Mouse (Mus musculus) spleen, embryonic (tissue): ENCODE data around the gene Mov10l1.

ENCODE experiments used
- CTCF ChIA-PET: fragments of 350-600 bp; sonication (Branson Sonifier 250); formaldehyde crosslinking; loops from one replicate; lab custom pipeline; 2022; lab: Charles Lee

Mov10l1 gene

DNA sequence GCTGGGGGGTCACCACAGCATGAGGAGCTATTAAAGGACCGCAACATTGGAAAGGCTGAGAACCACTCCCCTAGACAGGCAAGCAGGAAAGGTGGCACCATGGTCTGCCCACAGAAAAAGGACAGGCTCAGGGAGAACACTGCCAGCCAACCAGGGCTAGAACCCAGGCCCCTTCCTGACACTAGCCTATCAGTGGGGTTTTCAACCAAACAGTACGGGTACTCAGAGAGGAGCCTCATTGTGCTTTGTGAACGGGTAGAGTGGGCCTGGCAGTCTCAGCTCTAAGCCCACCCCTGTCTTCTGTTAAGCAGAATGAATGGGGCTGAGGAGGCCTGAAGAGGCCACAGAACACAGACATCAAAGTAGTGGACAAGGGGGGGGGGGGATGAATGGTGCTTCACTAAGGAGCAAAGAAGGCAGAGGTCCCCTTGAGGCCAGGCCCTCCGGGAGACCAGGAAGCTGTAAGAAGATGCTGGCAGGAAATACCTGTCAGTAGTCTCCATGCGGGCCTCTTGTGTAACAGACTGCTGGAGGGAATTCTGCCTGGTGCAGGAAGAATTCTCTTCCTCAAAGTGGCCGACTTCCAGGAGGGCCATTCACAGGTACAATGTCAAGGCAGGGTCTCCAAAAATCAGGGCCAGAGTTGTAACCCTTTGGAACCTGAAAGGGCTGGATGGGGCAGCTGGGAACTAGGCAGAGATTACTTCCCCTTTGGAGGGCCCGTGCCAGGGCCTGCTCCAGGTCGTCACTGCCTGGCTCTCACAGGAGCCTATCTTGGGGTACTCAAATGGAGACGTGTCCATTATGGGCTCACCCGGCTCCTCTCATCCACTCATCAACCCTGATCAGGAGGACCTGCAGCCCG lies 92.1 kb downstream of the Mov10l1 start, which contains the start of gene Trabd:
Gene Trabd, plus strand, starts transcription at position 512 of the 865 bp plus-strand sequence.
- CTCF ChIA-PET: interaction anchor here (1.0 kb wide), 1 partner anchor 136 kb away, joined by 6 read pairs; the partner anchor contains the start of gene Ppp6r2

DNA sequence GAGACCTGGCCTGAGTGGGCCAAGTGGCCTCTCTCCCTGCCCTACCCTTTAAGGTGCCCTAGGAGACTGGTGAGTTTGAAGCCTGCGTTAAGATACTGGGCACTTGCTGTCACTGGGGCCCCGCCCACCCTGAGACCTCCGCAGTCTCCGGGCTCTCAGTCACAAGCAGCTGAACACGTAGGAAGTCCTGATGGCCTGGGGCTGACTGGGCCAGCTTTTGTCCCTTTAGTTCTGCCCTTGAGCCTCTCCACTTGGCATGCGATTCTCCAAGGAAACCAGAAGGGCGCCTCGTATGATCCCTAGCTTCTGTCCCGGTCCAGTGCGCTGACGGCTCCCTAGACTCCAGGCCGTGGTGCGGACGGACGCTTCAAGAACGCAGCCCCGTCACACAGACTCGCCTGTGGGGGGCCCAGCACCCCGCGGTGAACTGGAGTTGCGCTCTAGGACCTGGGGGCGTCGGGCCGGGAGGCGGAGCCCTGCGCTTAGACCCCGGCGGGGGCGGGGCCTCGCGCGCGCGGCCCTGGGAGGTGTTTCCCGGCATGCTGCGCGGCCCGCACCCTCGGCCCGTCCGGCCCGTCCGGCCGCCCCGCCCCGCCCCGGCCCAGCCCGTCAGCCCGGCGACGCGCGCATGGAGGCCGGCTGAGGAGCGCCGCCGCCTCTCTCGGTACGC lies 92.9 kb downstream of the Mov10l1 start:
- CTCF ChIA-PET: interaction anchor here (1.0 kb wide), 1 partner anchor 136 kb away, joined by 6 read pairs; the partner anchor contains the start of gene Ppp6r2

DNA sequence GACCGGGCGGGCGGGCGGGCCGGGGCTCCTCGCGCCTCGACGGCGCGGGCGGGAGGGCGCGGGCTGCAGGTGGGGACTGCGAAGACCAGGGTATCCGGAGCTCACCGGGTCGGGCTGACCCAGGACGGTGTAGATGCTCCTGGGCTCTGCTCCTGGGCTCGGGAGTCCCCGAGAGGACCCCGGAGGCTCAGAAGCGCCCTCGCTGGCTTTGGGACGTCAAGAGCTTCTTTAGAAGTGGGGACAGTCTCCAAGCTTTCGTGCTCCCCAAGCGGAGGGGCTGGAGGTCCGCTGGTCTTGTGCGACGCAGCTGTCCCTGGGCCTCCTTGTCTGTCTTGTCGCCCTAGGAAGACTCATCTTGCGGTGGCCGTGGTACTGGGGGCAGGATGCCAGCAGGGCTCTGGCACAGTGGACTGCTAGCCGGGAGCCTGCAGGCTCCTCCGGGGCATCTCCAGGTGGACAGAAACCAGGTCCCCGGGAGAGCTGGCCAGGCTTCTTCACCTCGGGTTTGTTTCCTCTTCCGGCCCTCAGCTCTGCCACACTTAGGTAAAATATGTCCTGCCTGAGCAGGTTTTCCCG lies 93.5 kb downstream of the Mov10l1 start:
- CTCF ChIA-PET: interaction anchor here (1.0 kb wide), 1 partner anchor 135 kb away, joined by 6 read pairs; the partner anchor contains the start of gene Ppp6r2

DNA sequence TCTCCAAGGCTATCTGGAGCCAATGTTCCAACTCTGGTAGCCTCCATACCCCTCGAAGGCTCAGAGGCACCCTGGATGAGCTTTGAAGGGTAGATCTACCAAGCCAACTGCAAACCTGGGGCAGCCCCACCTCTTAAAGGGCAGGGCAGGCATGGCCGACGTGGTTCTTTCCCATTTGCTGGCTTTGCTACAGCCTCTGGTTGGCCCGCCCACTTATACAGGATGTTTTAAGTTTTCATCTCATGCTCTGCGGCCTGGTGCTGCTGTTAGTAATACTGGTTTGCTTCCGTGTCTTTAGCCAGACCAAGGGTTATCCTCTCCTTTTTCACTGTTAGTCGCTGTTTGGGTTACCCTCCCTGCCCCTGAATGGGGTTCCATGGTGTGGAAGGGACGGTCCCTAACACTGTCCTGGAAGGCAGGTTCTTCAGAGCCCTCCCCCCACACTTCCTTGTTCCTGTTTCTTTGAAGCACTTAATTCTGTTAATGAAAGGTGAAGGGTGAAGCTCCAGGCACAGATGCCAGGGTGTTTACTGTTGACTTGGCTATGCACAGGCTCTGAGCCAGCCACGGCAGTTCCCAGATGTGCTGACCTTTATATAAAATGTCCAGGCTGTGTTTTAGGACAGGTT lies 95.6 kb downstream of the Mov10l1 start:
- CTCF ChIA-PET: interaction anchor here (0.5 kb wide), 1 partner anchor 133 kb away, joined by 10 read pairs; the partner anchor contains the start of gene Ppp6r2

DNA sequence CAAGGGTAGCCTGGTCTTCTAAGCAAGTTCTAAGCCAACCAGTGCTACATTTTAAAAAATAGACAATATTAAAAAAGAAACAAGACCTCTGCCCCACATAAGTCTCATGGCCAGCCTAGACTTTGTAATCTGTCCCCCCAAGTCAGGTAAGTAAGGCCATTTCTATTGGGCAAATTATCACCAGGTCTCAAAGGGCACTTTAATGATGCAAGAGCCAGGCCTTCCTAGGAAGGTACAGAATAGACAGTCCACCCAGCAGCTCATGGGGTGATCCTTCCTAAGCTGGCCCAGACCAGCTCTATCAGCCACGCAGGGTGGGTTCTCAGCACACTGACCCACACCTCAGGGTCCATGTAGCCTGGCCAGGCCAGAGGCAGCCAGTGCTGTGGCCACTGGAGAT lies 101.2 kb downstream of the Mov10l1 start:
- CTCF ChIA-PET: no interaction called here

DNA sequence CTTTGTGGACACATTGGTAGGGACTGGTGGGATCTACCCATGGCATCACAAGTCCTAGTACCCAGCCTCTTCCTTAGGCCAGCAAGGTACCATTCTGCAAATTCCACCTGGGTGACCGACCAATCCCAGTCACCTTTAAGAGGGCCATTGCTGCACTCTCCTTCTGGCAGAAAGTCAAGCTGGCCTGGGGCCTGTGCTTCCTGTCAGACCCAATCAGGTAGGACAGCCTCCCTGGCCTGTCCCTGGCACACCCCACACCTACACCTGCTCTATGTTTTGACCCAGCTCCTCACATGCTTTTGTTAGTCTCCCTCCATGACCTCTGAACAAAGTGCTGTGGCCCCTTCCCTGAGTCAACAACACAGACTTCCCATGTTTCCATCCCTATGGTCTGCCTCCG lies 102.1 kb downstream of the Mov10l1 start:
- CTCF ChIA-PET: no interaction called here

DNA sequence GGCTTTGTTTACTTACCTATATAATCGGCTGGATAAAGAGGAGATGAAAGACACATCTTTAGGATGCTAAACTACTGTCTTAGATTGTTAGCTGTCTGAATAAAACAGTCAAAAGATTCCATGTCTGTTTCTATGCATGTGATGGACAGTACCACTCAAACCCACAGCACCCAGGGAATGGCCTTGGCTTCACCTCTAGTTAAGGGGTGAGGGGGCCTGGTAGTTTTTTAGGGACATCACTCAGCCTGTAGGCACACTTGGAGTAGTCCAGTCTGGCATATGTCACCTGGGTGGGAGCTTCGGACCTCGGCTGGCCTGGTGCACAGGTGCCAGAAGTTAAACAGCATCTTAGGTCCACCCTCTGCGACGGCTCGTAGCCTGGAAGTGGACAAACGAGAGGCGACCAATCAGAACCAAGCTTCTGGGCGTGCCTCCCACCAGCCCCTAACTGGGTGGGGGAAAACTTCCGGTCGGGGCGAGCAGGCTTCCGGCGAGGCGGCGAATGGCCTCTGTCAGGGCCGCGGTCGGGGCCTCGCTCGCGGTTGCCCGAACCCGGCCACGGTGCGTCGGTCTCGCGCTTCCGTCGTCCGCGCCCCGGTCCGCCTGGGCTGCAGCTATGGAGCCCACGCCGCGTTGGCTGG lies 106.0 kb downstream of the Mov10l1 start, which contains the start of gene Selenoo:
Gene Selenoo, plus strand, starts transcription at position 478 of the 641 bp plus-strand sequence.
- CTCF ChIA-PET: no interaction called here

DNA sequence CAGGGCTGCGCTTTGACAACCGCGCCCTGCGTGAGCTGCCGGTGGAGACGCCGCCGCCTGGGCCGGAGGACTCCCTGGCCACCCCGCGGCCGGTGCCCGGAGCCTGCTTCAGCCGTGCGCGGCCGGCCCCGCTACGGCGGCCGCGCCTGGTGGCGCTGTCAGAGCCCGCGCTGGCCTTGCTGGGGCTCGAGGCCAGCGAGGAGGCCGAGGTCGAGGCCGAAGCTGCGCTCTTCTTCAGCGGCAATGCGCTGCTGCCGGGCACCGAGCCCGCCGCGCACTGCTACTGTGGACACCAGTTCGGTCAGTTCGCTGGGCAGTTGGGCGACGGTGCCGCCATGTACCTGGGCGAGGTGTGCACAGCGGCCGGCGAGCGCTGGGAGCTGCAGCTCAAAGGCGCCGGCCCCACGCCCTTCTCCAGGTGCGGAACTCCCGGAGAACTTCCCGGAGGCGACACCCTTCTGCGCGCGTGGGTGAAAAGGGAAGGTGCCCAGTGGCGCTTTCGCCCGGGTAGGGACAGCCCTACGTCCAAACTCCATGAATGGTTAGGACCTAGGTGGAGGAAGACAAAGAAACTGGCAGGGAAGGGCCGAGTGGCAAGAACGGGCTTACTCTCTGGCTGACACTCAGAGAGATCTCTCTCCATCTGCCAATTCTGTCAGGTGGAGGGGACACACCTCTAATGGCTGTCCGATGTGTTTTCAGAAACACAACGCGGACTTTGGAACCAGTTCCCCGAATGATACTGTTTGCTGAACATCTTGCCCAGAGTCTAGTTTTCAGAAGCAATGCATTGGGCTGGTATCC lies 106.7 kb downstream of the Mov10l1 start:
- CTCF ChIA-PET: no interaction called here

DNA sequence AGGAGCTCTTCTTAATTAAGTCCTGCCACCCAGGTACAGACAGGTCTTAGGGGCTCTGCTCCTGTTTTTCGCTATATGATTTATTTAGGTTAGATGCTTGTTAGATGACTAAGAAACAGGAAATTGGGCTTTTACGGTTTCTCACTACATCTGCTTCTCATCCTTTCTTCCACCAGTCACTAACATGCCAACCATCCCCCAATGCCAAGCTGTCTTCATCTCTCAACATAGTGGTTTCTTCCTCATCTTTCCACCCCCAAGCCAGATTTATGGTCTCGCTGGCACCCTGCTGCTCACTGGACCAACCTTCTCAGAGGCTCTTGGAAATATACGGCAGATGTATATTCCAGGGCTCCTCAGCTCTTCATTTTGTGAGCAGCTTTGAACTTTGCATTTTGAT lies 108.0 kb downstream of the Mov10l1 start:
- CTCF ChIA-PET: no interaction called here

DNA sequence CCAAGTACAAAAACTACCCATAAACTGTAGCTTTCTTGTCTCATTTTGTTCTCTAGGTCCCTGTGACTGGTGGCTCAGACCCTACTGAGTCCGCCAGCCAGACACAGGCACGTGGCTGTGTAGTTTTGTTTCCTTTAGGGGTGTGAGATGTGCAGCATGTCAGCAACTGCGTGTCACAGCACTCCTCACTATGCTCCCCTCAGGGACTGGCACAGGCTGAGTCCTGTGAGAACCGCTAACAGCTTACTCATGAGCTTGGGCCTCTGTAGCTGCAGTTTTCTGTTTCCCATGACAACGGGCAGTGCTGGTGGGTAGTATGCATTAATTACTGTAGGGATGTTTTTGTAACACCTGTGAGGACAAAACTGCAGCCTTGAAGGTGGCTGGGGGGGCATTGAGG lies 109.5 kb downstream of the Mov10l1 start:
- CTCF ChIA-PET: interaction anchor here (0.6 kb wide), 1 partner anchor 308 kb away, joined by 15 read pairs; no protein-coding TSS in a partner anchor

DNA sequence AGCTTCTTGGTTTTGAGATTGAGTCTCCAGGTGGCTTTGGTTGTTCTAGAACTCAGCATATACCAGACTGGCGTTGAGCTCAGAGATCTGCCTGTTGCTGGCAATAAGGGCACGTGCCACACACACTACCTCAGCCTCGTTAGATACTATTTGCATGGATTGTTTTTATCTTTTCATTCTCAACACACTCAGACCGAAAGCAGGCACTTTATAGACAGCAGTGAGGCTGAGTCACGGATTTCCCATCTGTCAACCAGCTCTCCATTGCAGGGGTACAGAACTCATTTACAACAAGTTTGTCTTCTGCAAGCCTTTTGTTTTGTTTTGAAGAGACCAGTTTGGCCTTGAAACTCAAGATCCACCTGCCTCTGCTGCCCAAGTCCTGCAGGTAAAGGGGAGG lies 114.7 kb downstream of the Mov10l1 start:
- CTCF ChIA-PET: interaction anchor here (0.5 kb wide), 1 partner anchor 107 kb away, joined by 5 read pairs; no protein-coding TSS in a partner anchor

DNA sequence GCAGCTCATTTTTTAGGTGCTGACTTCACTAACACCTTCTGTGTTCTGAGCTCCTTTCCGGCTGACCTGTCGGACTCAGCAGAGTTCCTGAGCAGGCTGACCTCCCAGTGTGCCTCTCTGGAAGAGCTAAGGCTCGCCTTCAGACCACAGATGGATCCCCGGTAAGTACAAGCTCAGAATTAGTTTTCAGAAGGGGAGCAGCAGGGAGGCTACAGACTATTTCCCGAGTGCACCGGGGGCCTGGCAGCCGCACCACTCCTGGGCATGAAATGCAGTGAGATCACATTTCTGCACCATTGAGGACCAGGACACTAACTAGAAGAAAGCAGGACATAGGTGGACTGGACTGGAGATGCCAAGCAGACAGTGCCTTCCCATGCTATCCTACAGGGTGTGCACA lies 115.9 kb downstream of the Mov10l1 start:
- CTCF ChIA-PET: no interaction called here

DNA sequence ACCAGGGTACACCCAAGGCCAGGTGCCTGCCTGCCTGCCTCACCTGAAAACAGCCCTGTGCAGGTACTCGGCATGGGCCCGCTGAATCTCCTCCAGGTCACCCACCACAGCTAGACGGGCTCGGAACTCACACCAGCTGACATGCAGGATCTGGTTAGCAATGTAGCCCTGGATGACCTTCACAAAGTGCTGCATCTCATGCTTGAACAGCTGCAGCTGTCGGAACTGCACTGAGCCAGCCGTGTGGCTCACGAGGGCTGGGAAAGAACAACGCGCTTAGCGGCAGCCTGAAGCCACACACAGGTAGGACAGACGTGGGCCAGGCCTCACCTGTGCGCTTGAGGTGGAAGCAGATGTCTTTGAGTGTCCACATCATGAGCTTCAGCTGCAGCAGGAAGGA lies 118.1 kb downstream of the Mov10l1 start:
- CTCF ChIA-PET: no interaction called here

DNA sequence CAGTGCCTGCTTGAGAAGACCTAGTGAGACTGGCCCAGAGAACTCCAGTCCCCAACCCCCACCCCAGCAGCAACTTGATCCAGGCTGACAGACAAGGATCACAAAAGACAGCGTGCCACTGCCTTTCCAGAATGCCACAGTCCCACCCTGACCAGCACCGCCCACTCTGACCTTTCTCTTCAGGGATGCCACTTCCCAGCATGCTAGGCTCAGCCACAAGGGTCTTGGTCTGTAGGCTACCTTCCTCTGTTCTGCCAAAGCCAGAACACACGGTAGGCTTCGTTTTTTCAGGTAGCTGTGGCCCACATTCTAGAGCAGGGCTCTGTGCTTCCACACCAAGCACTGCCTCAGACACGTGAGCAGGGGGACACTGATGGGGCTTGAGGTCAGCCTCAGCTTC lies 119.9 kb downstream of the Mov10l1 start:
- CTCF ChIA-PET: no interaction called here

DNA sequence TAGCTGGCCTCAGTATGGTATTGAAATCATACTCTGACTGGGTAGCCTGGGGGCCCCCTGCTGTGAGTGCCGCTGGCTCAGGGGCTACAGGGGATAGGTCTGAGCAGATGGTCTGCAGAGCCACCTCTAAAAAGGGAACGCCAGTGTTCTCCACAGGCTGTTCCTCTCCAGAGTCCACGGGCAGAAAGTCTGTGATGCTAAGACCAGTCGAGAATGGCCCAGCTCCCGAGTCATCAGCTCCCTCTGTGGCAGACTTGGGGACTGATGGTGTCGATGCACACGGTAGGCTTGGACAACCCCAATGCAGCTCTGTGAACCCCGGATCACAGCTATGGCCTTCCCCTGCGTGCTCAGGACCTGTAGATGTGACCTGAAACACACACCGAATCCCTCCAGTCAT lies 121.2 kb downstream of the Mov10l1 start:
- CTCF ChIA-PET: no interaction called here

DNA sequence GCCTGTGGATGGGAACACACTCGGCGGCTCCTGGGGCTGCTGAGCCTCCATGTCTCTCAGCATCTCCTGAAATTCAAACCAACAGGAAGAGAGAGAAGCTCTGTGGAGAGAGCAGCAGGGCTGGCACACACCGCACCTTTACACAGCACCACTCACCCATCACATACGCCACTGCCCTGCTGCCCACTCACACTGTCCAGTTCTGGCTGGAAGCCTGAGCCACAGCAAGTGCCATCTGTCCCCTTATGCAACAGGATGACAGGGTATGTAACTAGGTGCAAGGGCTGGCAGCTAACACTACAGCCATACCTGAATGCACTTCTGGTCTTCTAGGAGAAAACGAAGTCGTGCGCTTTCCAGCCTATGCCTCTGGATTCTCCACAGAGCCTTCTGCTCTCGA lies 121.7 kb downstream of the Mov10l1 start:
- CTCF ChIA-PET: no interaction called here
